Mouse (Mus musculus) c-Kit-positive CD71-positive TER-119-positive erythroid progenitor cells, embryonic 14.5 days (primary cell): ENCODE results near the gene Eps15.
"Not testable (repeated sequence)": the region's sequence is repeated elsewhere in the genome, so short reads cannot be mapped to it uniquely, and the experiment has no call there.

Source experiments
- DNase-seq: peaks from one replicate; pipeline ENCODE4 v3.0.0-alpha.2; 2013; ENCODE audit warnings: low spot score

Gene Eps15

GRCm38 (mm10) chr4:109400366-109400980, 120.4 kb downstream of the Eps15 start:
- no peak for DNase-seq

DNA sequence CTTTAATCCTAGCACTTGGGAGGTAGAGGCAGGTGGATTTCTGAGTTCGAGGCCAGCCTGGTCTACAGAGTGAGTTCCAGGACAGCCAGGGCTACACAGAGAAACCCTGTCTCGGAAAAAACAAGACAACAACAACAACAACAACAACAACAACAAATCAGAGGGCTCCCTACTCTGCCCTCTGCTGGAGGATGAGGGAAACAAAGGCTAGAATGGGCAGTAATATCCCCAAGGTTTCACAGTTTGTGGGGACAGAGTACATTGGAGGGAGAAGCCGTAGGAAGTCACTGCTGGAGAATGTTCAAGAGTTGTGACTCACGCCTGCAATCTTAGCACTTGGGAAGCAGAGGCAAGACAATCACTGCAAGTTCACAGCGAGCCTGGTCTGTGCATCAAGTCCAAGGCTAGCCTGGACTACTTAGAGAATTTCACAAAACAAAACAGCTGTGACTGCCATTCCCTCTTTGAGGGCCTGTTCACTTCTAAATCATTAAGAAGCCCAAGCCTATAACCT, 121.2 kb downstream of the Eps15 start:
- DNase-seq: no peak

- not testable (repeated sequence) for DNase-seq
These were observed 124.8 kb downstream of the Eps15 start for GRCm38 (mm10) chr4:109404908-109405307.

- DNase-seq: no peak
These were observed 125.3 kb downstream of the Eps15 start for GRCm38 (mm10) chr4:109405415-109405814.

DNA sequence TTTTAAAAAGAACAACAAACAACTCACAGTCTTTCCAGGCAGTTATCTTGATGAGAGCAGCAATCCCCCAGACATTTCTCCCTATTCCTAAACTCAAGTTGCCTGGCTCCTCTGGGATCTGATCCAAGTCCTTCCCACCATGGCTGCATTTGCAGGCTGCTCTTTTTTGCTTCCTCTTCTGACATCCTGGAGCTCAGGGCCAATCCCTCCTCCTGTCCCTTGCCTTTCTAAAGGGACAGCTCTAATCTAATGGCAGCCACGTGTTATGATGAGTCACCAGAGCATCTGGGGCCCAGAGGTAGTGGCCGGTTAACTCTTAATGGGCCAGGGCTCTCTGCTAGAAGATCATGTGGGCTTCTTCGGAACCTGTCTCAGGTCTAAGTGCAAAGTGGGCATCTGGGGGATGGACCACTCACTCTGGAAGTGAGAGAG, 126.0 kb downstream of the Eps15 start:
- DNase-seq: peak; percentile 88

DNA sequence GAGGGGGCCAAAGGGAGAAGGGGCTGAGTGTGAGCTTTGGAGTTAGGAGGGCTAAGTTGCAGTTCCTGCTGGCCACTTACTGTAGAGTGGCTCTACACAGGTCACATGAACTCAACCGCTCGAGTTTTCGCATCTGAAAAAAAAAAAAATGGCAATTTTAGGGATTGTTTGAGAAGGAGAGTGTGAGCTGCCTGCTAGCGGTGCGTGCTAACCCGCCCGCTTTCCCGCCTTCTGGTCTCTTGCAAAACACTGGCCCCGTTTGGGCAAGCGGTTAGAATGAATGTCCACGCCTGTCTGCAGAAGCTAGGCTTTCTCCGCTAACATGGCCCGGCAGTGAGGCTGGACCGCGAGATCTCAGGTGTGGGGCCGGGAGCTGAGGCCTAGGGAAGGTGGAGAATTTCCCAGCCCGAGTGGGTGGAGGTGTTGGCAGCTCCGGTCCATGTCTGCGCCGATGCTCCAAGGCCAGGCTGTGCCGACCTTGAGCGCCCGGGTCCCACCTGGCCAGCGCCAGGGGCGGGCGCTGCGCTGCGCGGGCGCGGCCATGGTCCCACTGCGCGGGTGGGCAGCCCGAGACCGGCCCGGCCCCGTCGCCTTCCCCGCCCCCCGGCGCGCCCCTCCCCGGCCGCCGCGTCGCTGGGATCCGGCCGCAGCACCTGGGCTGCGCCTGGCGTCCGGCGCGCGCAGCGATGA, 126.6 kb downstream of the Eps15 start, which contains the start of gene Ttc39a:
Gene Ttc39a, plus strand, starts transcription at position 138 of the 690 bp plus-strand sequence.
- DNase-seq: no peak

- DNase-seq: no peak
These were observed 127.1 kb downstream of the Eps15 start for GRCm38 (mm10) chr4:109407176-109407520.

- no peak for DNase-seq
These were observed 127.8 kb downstream of the Eps15 start for GRCm38 (mm10) chr4:109407701-109408485.

GRCm38 (mm10) chr4:109410681-109411376, 130.8 kb downstream of the Eps15 start:
- DNase-seq: peak; percentile 84

GRCm38 (mm10) chr4:109411377-109411967, 131.4 kb downstream of the Eps15 start:
- DNase-seq: peak; percentile 65

GRCm38 (mm10) chr4:109412233-109412632, 132.2 kb downstream of the Eps15 start:
- DNase-seq: no peak

- no peak for DNase-seq
These were observed 137.9 kb downstream of the Eps15 start for GRCm38 (mm10) chr4:109417998-109418397.

DNA sequence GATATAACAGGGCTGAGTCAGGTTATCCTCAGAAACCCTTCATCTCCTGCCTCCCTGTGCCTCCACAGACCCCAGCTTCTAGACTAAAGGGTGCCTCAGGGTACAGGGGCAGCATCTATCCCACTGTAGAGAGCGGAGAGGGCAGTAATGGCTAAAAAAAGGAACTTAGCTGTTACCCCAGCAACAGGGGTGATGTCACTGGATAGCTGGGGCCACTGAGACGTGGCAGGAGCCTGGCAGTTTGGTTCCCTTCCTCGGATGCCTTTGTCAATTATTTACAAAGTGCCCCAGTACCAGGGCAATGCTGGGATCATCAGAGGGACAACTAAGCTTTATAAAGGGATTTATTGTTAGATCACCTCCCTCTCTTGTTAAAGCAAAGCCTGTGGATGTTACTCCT, 138.9 kb downstream of the Eps15 start:
- no peak for DNase-seq

- no peak for DNase-seq
These were observed 139.5 kb downstream of the Eps15 start for GRCm38 (mm10) chr4:109419563-109419962.

DNA sequence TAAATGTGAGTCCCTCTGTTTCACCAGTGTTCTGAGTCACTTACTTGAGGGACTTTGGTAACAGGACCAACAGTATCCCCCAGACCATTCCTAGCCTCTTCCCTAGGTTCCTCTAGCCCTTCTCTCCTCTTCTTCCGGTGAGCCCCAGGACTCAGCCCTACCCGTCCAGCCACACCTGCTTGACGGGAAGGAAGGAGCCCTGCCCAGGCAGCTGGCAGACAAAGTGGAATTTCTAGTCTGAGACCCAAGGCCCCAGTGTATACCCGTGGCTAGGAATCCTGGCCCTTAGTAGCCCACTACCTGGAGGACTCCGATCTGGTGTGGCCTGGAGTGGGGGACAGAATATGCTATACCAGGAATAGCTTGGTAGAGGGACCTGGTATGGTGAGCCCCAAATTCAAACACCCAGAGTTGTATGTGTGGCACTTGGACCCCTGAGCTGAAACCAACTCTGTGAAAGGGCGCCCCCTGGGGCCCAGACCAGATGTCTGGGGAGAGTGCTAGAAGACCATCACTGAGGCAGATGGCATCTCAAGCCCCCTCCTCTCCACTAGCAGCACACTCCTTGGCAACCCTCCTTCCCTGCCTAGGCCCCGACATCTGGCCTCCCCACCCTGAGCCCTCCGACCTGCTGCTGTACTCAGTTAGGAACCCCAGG, 140.2 kb downstream of the Eps15 start:
- DNase-seq: no peak

GRCm38 (mm10) chr4:109421608-109422007, 141.5 kb downstream of the Eps15 start:
- no peak for DNase-seq

DNA sequence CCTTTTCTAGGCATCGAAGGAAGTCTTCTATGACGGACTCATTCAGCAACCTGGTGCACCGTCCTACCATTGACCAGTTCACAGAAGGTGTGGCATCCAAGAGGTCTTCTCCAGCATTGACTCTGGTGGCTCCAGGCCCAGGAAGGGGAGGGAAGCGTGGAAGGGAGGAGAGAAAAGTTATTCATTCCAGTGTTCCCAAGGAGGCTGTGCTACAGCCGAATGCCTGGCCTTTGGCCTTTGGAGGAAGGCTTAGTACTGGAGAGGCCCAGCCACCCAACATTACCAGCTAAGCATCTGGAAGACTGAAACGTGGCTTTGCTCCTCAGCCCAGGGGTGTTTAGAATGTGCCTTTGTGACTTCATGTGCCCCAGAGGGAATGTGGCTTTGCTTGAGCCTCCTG, 142.4 kb downstream of the Eps15 start:
- no peak for DNase-seq

DNA sequence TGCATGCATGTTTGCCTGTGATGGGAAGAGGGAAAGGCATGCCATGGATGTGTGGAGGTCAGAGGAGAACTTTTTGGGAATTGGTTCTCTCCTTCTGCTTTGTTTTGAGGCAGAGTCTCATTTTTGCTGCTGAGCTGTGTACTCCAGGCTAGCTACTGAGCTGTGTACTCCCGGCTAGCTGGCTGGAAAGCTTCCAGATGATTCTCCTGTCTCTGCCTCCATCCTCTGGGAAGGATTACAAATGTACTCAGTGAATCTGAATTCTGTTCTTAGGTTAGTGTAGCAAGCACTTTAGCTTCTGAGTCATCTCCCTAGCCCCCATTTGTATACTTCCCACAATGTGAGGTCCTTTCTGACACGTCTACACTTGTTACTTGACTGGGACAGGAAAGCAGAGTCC, 143.4 kb downstream of the Eps15 start:
- DNase-seq: no peak

DNA sequence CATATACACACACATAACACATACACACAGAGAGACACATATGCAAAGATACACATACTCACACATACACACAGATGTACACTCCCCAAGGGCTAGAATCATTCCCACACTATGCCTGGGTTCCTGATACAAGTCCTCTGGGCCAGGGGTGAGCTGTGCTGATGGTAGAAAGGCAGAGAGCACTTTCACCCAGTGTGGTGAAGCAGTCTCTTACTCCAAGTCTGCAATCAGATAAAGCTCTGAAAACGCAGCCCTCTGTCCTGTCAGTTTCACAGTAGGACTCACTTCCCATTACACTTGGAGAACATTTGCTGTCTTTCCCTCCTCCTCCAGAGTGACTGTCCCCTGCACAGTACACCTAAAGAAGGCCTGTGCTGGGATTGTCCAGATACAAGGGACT, 147.0 kb downstream of the Eps15 start:
- no peak for DNase-seq

GRCm38 (mm10) chr4:109430250-109430649, 150.2 kb downstream of the Eps15 start:
- DNase-seq: no peak

DNA sequence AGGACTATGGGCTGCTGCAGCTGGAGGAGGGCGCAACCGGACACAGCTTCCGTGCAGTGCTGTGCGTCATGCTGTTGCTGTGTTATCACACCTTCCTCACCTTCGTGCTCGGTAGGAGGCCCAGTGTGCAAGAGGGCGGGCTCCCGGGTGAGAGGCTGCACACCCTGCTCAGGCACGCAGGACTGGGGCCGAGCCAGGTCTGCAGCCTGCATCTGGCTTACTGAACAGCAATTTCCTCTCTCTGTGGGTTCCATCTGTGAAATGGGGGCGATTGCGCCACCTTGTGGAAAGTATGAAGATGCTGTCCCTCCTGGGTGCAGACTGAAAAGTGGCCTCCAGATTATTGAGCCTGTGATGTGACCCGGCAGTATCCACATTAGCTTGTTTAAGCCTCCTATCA, 150.8 kb downstream of the Eps15 start:
- peak; percentile 79 for DNase-seq
